Mouse (Mus musculus): ENCODE measurements around the gene Kat14. TPM values are rescaled to one million over a fixed set of nuclear protein-coding genes. Genes with fewer than 3 reads are reported as not detected.
A peak's percentile ranks its signal among the peaks of the same experiment; 100 is the strongest.

Kat14 gene
- total RNA-seq, 2 experiments from 2014 or later: 37.9 to 84.3 TPM

DNA sequence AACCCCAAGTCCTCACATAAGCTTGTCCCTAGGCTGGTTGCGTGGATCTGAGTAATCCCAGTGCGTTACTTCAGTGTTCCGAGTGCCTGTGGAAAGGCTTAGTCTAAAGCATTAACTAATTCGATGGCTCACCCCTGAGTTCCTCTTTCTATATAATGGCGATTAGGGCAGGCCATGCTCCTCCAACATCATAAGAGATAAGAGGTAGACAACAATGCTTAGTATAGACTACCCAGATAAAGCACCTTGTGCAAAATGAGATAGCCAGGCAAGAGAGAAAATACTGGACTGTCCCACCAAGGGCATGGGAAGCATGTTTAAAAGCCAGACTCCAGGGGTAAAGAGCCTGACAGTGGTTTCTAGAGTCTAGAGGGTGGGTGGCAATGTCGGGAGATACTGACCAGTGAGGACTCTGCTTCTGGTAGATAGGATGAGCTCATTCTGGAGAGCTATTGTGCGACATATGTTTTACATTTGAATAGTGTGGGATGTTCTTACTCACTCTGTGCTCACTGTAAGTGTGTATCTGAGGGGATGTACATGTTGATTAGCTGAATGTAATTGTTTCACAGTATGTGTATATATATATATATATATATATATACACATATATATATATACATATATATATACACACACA, 77.7 kb downstream of the Kat14 start:
- ATAC-seq (replicated peaks; ENCODE audit: poor library complexity, severe bottlenecking): no peak

DNA sequence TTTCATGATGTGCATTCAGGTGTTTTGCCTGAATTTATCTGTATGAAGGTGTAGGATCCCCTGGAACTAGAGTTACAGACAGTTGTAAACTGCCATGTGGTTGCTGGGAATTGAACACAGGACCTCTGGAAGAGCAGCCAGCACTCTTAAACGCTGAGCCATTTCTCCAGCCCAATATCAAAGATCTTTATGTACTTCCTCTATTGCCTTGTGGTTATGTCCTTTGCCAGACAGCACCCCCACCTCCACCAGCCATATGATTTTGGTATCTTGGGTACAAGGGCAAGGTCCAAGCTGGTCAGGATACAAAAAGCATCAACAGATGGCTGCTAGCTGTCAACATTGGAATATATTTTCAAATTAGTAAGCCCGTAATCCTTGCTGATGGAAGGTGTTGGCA, 81.6 kb downstream of the Kat14 start:
- peak; percentile 45; the same call in 1 of the 2 replicates for ATAC-seq (replicated peaks; ENCODE audit: poor library complexity, severe bottlenecking)

DNA sequence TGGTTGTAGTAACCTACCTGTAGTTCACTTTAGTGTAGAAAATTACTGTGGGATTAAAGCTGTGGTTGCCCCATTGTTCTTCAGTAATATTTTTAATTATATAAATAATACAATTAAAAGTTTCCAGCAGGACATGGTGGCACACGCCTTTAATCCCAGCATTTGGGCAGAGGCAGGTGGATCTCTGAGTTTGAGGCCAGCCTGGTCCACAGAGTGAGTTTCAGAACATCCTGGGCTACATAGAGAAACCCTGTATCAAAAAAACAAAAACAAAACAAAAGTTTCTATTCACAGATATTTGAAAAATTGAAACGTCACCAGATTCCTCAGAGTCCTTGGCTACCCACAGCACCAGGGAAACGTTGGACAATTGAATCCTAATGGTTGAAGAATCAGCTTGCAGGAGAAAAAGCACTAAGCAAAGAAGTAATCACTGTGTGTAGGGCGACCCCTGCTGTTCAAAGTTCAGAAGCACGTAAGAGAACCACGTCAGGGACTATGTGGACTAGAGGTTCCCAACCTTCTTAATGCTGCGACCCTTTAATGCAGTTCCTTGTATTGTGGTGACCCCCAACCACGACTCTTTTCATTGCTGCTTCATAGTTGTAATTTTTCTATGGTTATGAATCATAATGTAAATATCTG, 83.7 kb downstream of the Kat14 start:
- ATAC-seq (replicated peaks; ENCODE audit: poor library complexity, severe bottlenecking): peak; percentile 84

Other genes with a start within 250 kb of the Kat14 start
- 19.6 and 23.4 TPM in 2 replicates for gene Mgme1, start 98.3 kb upstream of the Kat14 start, total RNA-seq (2014; fragmentation: Nextera tagmentation)
- 25.4 and 29.9 TPM in 2 replicates for gene Mgme1, start 98.3 kb upstream of the Kat14 start, total RNA-seq (2017)
- 226 and 255 TPM in 2 replicates for gene Snx5, start 98.1 kb upstream of the Kat14 start, total RNA-seq (2014; fragmentation: Nextera tagmentation)
- 248 and 283 TPM in 2 replicates for gene Snx5, start 98.1 kb upstream of the Kat14 start, total RNA-seq (2017)
- not detected in 2 replicates for gene Ovol2, start 36.8 kb upstream of the Kat14 start, total RNA-seq (2014; fragmentation: Nextera tagmentation)
- gene Ovol2, start 36.8 kb upstream of the Kat14 start, total RNA-seq (2017): not detected in 2 replicates
- not detected in 2 replicates for gene Pet117, start within 50 bp of the Kat14 start, total RNA-seq (2014; fragmentation: Nextera tagmentation)
- not detected in 2 replicates for gene Pet117, start within 50 bp of the Kat14 start, total RNA-seq (2017)
- gene Dzank1, start 158.4 kb downstream of the Kat14 start, total RNA-seq (2014; fragmentation: Nextera tagmentation): not detected in 2 replicates
- gene Dzank1, start 158.4 kb downstream of the Kat14 start, total RNA-seq (2017): 2.5 TPM in 1 of 2 replicates, not detected in the other
- 15.6 and 19.1 TPM in 2 replicates for gene Polr3f, start 158.7 kb downstream of the Kat14 start, total RNA-seq (2014; fragmentation: Nextera tagmentation)
- gene Polr3f, start 158.7 kb downstream of the Kat14 start, total RNA-seq (2017): 29.1 and 35.1 TPM in 2 replicates
- gene Rbbp9, start 181.9 kb downstream of the Kat14 start, total RNA-seq (2014; fragmentation: Nextera tagmentation): 11.5 and 19.1 TPM in 2 replicates
- gene Rbbp9, start 181.9 kb downstream of the Kat14 start, total RNA-seq (2017): 9.6 and 9.7 TPM in 2 replicates
- gene Sec23b, start 187.2 kb downstream of the Kat14 start, total RNA-seq (2014; fragmentation: Nextera tagmentation): 56.9 and 79.4 TPM in 2 replicates
- gene Sec23b, start 187.2 kb downstream of the Kat14 start, total RNA-seq (2017): 120 and 130 TPM in 2 replicates
- 32.6 and 47.7 TPM in 2 replicates for gene Smim26, start 225.1 kb downstream of the Kat14 start, total RNA-seq (2014; fragmentation: Nextera tagmentation)
- 15.6 and 30.0 TPM in 2 replicates for gene Smim26, start 225.1 kb downstream of the Kat14 start, total RNA-seq (2017)
- 31.2 and 39.9 TPM in 2 replicates for gene Dtd1, start 230.9 kb downstream of the Kat14 start, total RNA-seq (2014; fragmentation: Nextera tagmentation)
- gene Dtd1, start 230.9 kb downstream of the Kat14 start, total RNA-seq (2017): 43.9 and 75.9 TPM in 2 replicates